Mouse (Mus musculus) E14TG2a.4 (cell line): ENCODE results near the gene Spindoc.
"Not testable (repeated sequence)": the region's sequence is repeated elsewhere in the genome, so short reads cannot be mapped to it uniquely, and the experiment has no call there.

ENCODE experiments used
- H3K27me3 ChIP-seq: 2 replicates; pipeline ENCODE4 v1.6.1; 2014; ENCODE audit warnings: low read length, control low read depth; ENCODE audit not compliant: insufficient read depth
- H3K36me3 ChIP-seq: 2 replicates; pipeline ENCODE4 v1.6.1; 2014; ENCODE audit warnings: low read length, control low read depth; ENCODE audit not compliant: insufficient read depth
- H3K4me1 ChIP-seq: replicated peaks from 2 replicates; pipeline ENCODE4 v1.6.1; 2014; ENCODE audit warnings: low read depth, low read length, control low read depth
- H3K4me3 ChIP-seq: replicated peaks from 2 replicates; pipeline ENCODE4 v1.5.1; 2014; ENCODE audit warnings: mild to moderate bottlenecking, low read length
- H3K9me3 ChIP-seq: 2 replicates; pipeline ENCODE4 v1.6.1; 2014; ENCODE audit warnings: low read length, control low read depth
- CTCF ChIP-seq: conservative IDR thresholded peaks from 2 replicates; pipeline ENCODE4 v1.5.1; 2014; ENCODE audit warnings: low read length
- NANOG ChIP-seq: IDR thresholded peaks from 2 replicates; pipeline ENCODE4 v1.6.1; 2014; ENCODE audit warnings: borderline replicate concordance, low read length, mixed read lengths
- POU5F1 ChIP-seq: IDR thresholded peaks from 2 replicates; pipeline ENCODE4 v1.6.1; 2014; ENCODE audit warnings: low read length, borderline replicate concordance

Gene Spindoc

DNA sequence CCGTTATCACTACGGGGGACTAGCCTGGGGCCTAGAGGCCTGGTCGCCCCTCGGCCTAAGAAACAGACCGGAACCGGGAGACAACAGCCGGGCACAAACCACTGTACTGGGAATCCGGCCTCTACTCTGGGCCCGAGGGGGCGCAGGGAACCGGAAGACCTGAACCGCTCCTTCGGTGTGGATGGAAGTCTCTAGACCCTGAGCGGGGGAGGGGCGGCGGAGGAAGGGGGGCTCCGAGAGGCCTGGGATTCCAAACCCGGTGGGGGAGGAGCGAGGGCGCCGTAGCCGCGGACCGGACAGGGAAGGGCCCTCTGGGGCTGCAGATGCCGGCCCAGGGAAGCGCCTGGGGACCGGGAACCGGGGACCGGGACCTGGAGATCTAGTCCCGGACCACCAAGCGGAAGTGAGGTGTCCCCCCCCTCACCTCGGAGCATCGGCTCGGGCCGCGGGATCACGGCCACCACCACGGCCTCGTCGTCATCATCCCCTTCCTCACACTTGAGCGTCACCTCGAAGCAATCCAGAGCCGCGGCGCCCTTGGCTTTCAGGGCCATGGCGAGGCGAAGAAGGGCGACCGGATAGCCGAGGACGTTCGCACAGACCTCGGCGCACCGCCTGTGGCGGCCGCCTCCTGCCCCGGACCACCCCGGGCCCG lies 419 bp downstream of the Spindoc start:
- no peak for TF ChIP-seq POU5F1
- TF ChIP-seq CTCF = no peak
- no peak for TF ChIP-seq NANOG
- Histone ChIP-seq H3K4me3 (peak overlapping the region; percentile 93), H3K9me3 (no peaks in the 10 kb centered on the region), H3K36me3 (peaks cover 20% of the 10 kb centered on the region), H3K4me1 (peaks cover 85% of the 10 kb centered on the region), H3K27me3 (no peaks in the 10 kb centered on the region)

GRCm38 (mm10) chr19:7381906-7382247 lies 917 bp downstream of the Spindoc start:
- TF ChIP-seq CTCF = no peak
- Histone ChIP-seq H3K27me3 (no peaks in the 10 kb centered on the region), H3K36me3 (peaks cover 23% of the 10 kb centered on the region), H3K4me1 (peaks cover 85% of the 10 kb centered on the region), H3K4me3 (peak overlapping the region; percentile 93), H3K9me3 (no peaks in the 10 kb centered on the region)

- TF ChIP-seq POU5F1 (no peak), CTCF (no peak), NANOG (no peak)
- H3K4me1 ChIP-seq = peaks cover 88% of the 10 kb centered on the region
- H3K9me3 ChIP-seq = no peaks in the 10 kb centered on the region
- H3K36me3 ChIP-seq = peaks cover 66% of the 10 kb centered on the region
- no peak overlapping the region for H3K4me3 ChIP-seq
- H3K27me3 ChIP-seq = no peaks in the 10 kb centered on the region
Measured at GRCm38 (mm10) chr19:7377639-7378038, 5.2 kb downstream of the Spindoc start.

DNA sequence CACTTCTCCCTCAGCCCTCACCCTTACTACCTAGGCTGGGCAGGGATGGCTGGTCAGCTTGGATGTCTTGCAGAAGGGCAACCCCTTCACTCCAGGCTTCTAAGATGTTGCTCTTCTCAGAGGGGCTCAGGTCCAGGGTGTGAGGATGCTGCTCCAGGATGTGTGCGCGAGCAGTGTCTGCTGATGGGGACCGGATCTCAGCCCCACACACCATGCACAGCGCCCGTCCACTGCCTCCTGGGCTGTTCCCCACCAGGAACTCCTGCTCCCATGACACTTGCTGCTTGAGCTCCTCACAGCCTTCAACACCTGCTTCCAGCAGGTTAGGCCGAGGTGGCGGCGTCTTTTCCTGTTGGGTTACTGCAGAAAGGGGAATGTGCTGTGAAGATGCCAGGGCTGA lies 8.3 kb downstream of the Spindoc start:
- Histone ChIP-seq H3K9me3 (no peaks in the 10 kb centered on the region), H3K4me3 (no peak overlapping the region)

DNA sequence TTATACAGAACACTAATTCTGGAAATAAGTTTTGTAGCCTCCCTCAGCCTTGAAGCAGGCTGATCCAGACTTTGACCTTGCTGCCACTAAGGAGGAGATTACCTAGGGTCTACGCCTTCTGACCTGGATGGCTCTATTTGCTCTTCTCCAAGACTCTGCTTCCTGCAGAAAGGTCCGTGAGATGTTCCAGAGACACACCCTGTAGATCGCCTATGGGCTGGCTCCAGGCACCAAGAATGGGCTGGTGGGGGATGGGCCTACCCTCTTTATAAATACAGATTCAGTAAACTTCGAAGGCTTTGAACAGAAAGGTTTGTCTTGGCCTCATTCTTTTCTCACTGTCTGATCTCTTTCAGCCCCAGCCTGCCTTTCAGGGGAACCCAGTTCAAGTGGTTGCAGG lies 13.3 kb downstream of the Spindoc start:
- Histone ChIP-seq H3K4me1 (peaks cover 92% of the 10 kb centered on the region), H3K36me3 (peaks cover 76% of the 10 kb centered on the region)
- H3K4me3 ChIP-seq, H3K9me3 ChIP-seq, H3K27me3 ChIP-seq: not testable (repeated sequence)

More for the DNA sequence above, 8.3 kb downstream of the Spindoc start:
- Histone ChIP-seq H3K27me3 (no peaks in the 10 kb centered on the region), H3K36me3 (peaks cover 81% of the 10 kb centered on the region), H3K4me1 (peaks cover 93% of the 10 kb centered on the region)
- no peak for TF ChIP-seq CTCF
- no peak for TF ChIP-seq POU5F1
- no peak for TF ChIP-seq NANOG

DNA sequence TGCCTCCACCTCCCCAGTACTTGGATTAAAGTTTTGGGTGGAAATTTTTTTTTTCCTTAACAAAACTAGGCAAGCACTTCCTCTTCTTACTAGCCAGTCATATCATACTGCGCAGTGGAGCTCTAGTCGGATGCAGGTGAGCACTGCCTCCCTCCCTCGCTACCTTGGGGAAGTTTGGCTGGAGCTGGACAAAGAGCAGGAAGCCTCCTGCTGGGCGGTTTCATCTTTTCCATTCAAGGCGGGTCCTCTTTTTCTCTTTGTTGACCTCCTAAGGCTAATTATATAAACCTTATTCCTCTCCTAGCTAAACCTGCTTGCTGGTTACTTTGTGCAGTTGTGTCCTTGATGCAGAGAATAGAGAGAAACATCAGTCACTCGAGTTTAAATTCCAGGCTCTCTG lies 29.2 kb downstream of the Spindoc start:
- peak overlapping the region; percentile 37; the same call in 1 of the 2 replicates for H3K4me3 ChIP-seq
- H3K36me3 ChIP-seq = peaks cover 29% of the 10 kb centered on the region
- H3K4me1 ChIP-seq = peaks cover 54% of the 10 kb centered on the region
- no peaks in the 10 kb centered on the region; the same call in 1 of the 2 replicates for H3K27me3 ChIP-seq
- H3K9me3 ChIP-seq = no peaks in the 10 kb centered on the region
- TF ChIP-seq NANOG (peak; percentile 64), CTCF (no peak), POU5F1 (no peak)

- peaks cover 47% of the 10 kb centered on the region for H3K4me1 ChIP-seq
- no peaks in the 10 kb centered on the region; the same call in 1 of the 2 replicates for H3K27me3 ChIP-seq
- TF ChIP-seq CTCF (no peak), NANOG (peak; percentile 24; the same call in 1 of the 2 replicates)
- peaks cover 22% of the 10 kb centered on the region for H3K36me3 ChIP-seq
- H3K4me3 ChIP-seq = peak overlapping the region; percentile 37
- no peaks in the 10 kb centered on the region for H3K9me3 ChIP-seq
Measured at GRCm38 (mm10) chr19:7352809-7353495, 29.8 kb downstream of the Spindoc start.

GRCm38 (mm10) chr19:7349993-7350392 lies 32.8 kb downstream of the Spindoc start:
- Histone ChIP-seq H3K36me3 (no peaks in the 10 kb centered on the region), H3K4me3 (no peak overlapping the region), H3K4me1 (peaks cover 39% of the 10 kb centered on the region), H3K9me3 (no peaks in the 10 kb centered on the region), H3K27me3 (no peaks in the 10 kb centered on the region; the same call in 1 of the 2 replicates)
- TF ChIP-seq CTCF (no peak), POU5F1 (no peak), NANOG (no peak)
